Mouse (Mus musculus): ENCODE measurements at regions not wholly inside any gene's neighbourhood (a gene's known extent, or its start where the extent isn't known, plus 50 kb on each side); places are given as distances from the start of the nearest gene placed in this dataset.

DNA sequence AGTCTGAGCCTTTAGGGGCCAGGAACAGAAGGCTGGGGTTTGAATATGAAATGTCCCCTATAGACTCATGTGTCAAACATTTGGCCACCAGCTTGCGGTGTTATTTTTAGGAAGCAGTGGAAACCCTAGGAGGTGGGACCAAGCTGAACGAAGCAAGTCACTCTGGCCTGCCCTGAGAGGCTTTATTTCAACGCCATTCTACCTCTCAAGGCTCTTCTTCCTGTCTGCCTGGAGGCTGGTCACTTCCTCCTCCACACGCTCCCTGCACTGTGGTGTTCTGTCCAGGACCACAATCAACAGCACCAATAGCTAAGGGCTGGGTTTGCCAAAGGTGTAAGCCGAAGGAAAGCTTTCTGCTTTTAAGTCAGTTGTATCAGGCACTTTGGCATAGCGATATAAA lies 105.2 kb upstream of the Efna5 start:
- H3K9me3 ChIP-seq (replicated peaks; ENCODE audit: control insufficient read depth, insufficient read depth, low read length, poor library complexity, severe bottlenecking), result no peaks in the 10 kb centered on the region
- H3K36me3 ChIP-seq (ENCODE audit: control insufficient read depth, insufficient read depth, low read length, poor library complexity, severe bottlenecking), result no peaks in the 10 kb centered on the region
- H3K4me3 ChIP-seq (ENCODE audit: low read depth, low read length), result no peak overlapping the region
- TF ChIP-seq POLR2A (IDR thresholded peaks at IDR 0.05; ENCODE audit: insufficient read depth, low read length) (no peak), EP300 (IDR thresholded peaks at IDR 0.05; ENCODE audit: insufficient read depth, low read depth, low read length) (no peak), CTCF (IDR thresholded peaks at IDR 0.05; ENCODE audit: low read depth, low read length) (no peak)
- no peak overlapping the region for H3K9ac ChIP-seq (ENCODE audit: low read depth, poor library complexity, severe bottlenecking)
- H3K27me3 ChIP-seq (ENCODE audit: control insufficient read depth, insufficient read depth, low read length, poor library complexity, severe bottlenecking), result no peaks in the 10 kb centered on the region
- no peaks in the 10 kb centered on the region for H3K4me1 ChIP-seq (ENCODE audit: control insufficient read depth, insufficient read depth, low read length)
- H3K27ac ChIP-seq (ENCODE audit: insufficient read depth, low read length), result no peak overlapping the region

DNA sequence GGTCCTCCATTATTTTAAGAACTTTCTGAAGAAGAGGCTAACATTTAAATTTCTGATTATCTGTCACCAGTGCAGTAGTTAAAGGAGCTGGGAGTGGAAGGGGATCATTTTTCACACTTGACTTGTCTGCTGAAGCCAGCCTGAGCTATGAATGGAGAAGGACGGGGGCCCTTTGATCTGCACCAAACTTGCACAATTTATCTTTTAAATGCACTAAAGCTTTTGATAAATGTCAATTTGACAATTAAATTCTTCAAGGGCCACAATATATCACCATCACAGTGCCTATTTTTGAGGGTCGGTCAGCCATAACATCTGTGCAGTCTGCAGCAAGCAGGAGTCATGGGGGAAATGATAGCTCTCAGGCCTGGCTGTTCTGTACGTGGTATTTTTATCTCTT lies 99.2 kb upstream of the Efna5 start:
- Histone ChIP-seq H3K9ac (ENCODE audit: low read depth, poor library complexity, severe bottlenecking) (no peak overlapping the region), H3K4me3 (ENCODE audit: low read depth, low read length) (no peak overlapping the region), H3K4me1 (ENCODE audit: control insufficient read depth, insufficient read depth, low read length) (no peaks in the 10 kb centered on the region), H3K36me3 (ENCODE audit: control insufficient read depth, insufficient read depth, low read length, poor library complexity, severe bottlenecking) (no peaks in the 10 kb centered on the region), H3K27ac (ENCODE audit: insufficient read depth, low read length) (no peak overlapping the region), H3K9me3 (replicated peaks; ENCODE audit: control insufficient read depth, insufficient read depth, low read length, poor library complexity, severe bottlenecking) (no peaks in the 10 kb centered on the region; the same call in 1 of the 2 replicates), H3K27me3 (ENCODE audit: control insufficient read depth, insufficient read depth, low read length, poor library complexity, severe bottlenecking) (no peaks in the 10 kb centered on the region)
- TF ChIP-seq POLR2A (IDR thresholded peaks at IDR 0.05; ENCODE audit: insufficient read depth, low read length) (no peak), CTCF (IDR thresholded peaks at IDR 0.05; ENCODE audit: low read depth, low read length) (no peak), EP300 (IDR thresholded peaks at IDR 0.05; ENCODE audit: insufficient read depth, low read depth, low read length) (no peak)

DNA sequence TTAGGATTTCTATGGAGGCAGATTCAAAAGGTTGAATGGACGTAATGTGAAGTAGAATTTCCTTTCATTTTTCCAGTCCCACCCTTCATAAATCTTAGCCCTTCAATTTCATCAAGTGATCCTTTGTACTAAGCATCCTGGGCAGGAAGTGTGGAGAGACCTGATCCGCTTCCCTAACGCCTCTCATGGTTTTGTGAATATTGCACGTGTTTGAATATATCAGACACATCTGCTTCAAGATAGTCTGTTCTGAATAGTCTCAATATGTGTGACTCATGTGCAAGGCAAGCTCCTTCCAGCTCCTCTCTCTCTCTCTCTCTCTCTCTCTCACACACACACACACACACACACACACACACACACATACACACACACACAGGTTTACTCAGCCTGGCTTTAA lies 96.4 kb upstream of the Efna5 start:
- Histone ChIP-seq H3K4me1 (ENCODE audit: control insufficient read depth, insufficient read depth, low read length) (no peaks in the 10 kb centered on the region), H3K36me3 (ENCODE audit: control insufficient read depth, insufficient read depth, low read length, poor library complexity, severe bottlenecking) (no peaks in the 10 kb centered on the region), H3K27ac (ENCODE audit: insufficient read depth, low read length) (no peak overlapping the region), H3K27me3 (ENCODE audit: control insufficient read depth, insufficient read depth, low read length, poor library complexity, severe bottlenecking) (no peaks in the 10 kb centered on the region), H3K9me3 (replicated peaks; ENCODE audit: control insufficient read depth, insufficient read depth, low read length, poor library complexity, severe bottlenecking) (no peaks in the 10 kb centered on the region; the same call in 1 of the 2 replicates), H3K4me3 (ENCODE audit: low read depth, low read length) (no peak overlapping the region), H3K9ac (ENCODE audit: low read depth, poor library complexity, severe bottlenecking) (no peak overlapping the region)
- TF ChIP-seq POLR2A (IDR thresholded peaks at IDR 0.05; ENCODE audit: insufficient read depth, low read length) (no peak), EP300 (IDR thresholded peaks at IDR 0.05; ENCODE audit: insufficient read depth, low read depth, low read length) (no peak), CTCF (IDR thresholded peaks at IDR 0.05; ENCODE audit: low read depth, low read length) (no peak)

DNA sequence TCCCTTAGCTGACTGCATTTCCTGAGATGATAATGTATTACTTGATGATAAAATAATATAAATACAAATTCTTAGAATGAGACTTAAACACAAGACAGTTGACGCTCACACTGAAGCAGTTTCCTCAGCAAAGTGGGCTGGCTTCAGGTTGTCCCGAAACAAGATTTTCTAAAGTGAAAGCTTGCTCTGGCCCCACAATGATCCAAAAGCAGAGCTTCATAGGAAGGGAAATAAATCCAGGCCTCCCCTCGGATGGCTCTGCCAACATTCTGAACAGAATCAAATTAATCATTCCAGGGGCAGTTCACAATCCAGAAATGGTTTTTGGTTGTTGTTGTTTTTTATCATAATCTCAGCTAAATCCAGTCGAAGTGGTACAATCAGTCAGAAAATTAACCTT lies 96.0 kb upstream of the Efna5 start:
- no peak overlapping the region for H3K27ac ChIP-seq (ENCODE audit: insufficient read depth, low read length)
- TF ChIP-seq CTCF (IDR thresholded peaks at IDR 0.05; ENCODE audit: low read depth, low read length) (no peak), EP300 (IDR thresholded peaks at IDR 0.05; ENCODE audit: insufficient read depth, low read depth, low read length) (no peak), POLR2A (IDR thresholded peaks at IDR 0.05; ENCODE audit: insufficient read depth, low read length) (no peak)

GRCm38 (mm10) chr17:62974627-62975279 lies 93.6 kb upstream of the Efna5 start:
- TF ChIP-seq POLR2A (IDR thresholded peaks at IDR 0.05; ENCODE audit: insufficient read depth, low read length), result no peak
- no peak for TF ChIP-seq CTCF (IDR thresholded peaks at IDR 0.05; ENCODE audit: low read depth, low read length)
- no peak for TF ChIP-seq EP300 (IDR thresholded peaks at IDR 0.05; ENCODE audit: insufficient read depth, low read depth, low read length)
- Histone ChIP-seq H3K4me3 (ENCODE audit: low read depth, low read length) (no peak overlapping the region), H3K36me3 (ENCODE audit: control insufficient read depth, insufficient read depth, low read length, poor library complexity, severe bottlenecking) (no peaks in the 10 kb centered on the region), H3K4me1 (ENCODE audit: control insufficient read depth, insufficient read depth, low read length) (no peaks in the 10 kb centered on the region), H3K9me3 (replicated peaks; ENCODE audit: control insufficient read depth, insufficient read depth, low read length, poor library complexity, severe bottlenecking) (no peaks in the 10 kb centered on the region; the same call in 1 of the 2 replicates), H3K9ac (ENCODE audit: low read depth, poor library complexity, severe bottlenecking) (no peak overlapping the region), H3K27me3 (ENCODE audit: control insufficient read depth, insufficient read depth, low read length, poor library complexity, severe bottlenecking) (no peaks in the 10 kb centered on the region), H3K27ac (ENCODE audit: insufficient read depth, low read length) (no peak overlapping the region)

More for the DNA sequence above, 96.0 kb upstream of the Efna5 start:
- Histone ChIP-seq H3K9ac (ENCODE audit: low read depth, poor library complexity, severe bottlenecking) (no peak overlapping the region), H3K4me1 (ENCODE audit: control insufficient read depth, insufficient read depth, low read length) (no peaks in the 10 kb centered on the region), H3K36me3 (ENCODE audit: control insufficient read depth, insufficient read depth, low read length, poor library complexity, severe bottlenecking) (no peaks in the 10 kb centered on the region), H3K27me3 (ENCODE audit: control insufficient read depth, insufficient read depth, low read length, poor library complexity, severe bottlenecking) (no peaks in the 10 kb centered on the region), H3K4me3 (ENCODE audit: low read depth, low read length) (no peak overlapping the region), H3K9me3 (replicated peaks; ENCODE audit: control insufficient read depth, insufficient read depth, low read length, poor library complexity, severe bottlenecking) (no peaks in the 10 kb centered on the region; the same call in 1 of the 2 replicates)

DNA sequence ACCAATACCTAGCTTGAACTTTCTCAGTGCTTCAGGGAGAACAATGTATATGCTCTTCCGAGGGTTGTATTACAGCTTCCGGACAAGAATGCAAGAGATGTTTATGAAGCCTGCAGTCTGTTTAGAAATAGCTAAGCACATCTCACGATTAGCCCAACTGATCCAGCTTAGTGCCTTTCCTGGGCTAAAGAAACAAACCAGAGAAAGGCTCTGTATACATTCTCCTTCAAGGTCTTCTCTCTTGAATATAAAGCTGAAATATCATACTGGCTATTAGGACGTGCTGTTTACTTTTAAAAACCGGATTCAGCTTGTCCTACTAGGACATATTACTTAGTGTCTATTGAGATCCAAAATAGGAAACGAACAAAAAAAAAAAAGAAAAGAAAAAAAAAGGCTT lies 87.9 kb upstream of the Efna5 start:
- no peak overlapping the region for H3K9ac ChIP-seq (ENCODE audit: low read depth, poor library complexity, severe bottlenecking)
- no peaks in the 10 kb centered on the region for H3K36me3 ChIP-seq (ENCODE audit: control insufficient read depth, insufficient read depth, low read length, poor library complexity, severe bottlenecking)
- H3K9me3 ChIP-seq (replicated peaks; ENCODE audit: control insufficient read depth, insufficient read depth, low read length, poor library complexity, severe bottlenecking), result no peaks in the 10 kb centered on the region; the same call in 1 of the 2 replicates
- peaks cover 1% of the 10 kb centered on the region; the same call in 1 of the 2 replicates for H3K27me3 ChIP-seq (ENCODE audit: control insufficient read depth, insufficient read depth, low read length, poor library complexity, severe bottlenecking)
- TF ChIP-seq EP300 (IDR thresholded peaks at IDR 0.05; ENCODE audit: insufficient read depth, low read depth, low read length), result no peak
- no peak for TF ChIP-seq CTCF (IDR thresholded peaks at IDR 0.05; ENCODE audit: low read depth, low read length)
- no peak for TF ChIP-seq POLR2A (IDR thresholded peaks at IDR 0.05; ENCODE audit: insufficient read depth, low read length)
- no peak overlapping the region for H3K27ac ChIP-seq (ENCODE audit: insufficient read depth, low read length)
- H3K4me3 ChIP-seq (ENCODE audit: low read depth, low read length), result no peak overlapping the region
- H3K4me1 ChIP-seq (ENCODE audit: control insufficient read depth, insufficient read depth, low read length), result no peaks in the 10 kb centered on the region

Data from ES-Bruce4 (cell line).